Mouse (Mus musculus) adipocyte (in vitro differentiated cells): ENCODE measurements at regions not wholly inside any gene's neighbourhood (a gene's known extent, or its start where the extent isn't known, plus 50 kb on each side); places are given as distances from the start of the nearest gene placed in this dataset.

Source experiments
- DNase-seq: peaks from one replicate; pipeline ENCODE4 v3.0.0-alpha.2; 2016; ENCODE audit warnings: low spot score

DNA sequence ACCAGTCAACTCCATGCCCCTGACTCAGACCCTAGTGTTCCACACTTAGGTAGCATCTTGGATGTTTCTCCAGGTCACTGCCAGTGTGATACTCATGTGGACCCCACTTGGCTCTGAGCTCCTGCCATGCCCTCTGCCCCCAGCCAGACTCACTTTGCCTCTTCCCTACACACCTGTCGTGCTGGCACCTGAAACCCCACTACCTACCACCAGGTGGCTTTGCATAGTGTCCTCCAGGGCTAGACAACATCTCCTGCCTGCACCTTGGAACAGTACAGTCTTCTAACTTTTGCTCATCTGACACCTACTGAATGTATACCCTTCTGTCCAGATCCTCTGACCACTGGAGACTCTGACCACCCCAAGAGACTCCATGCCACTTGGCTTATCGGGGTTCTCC, 80.6 kb downstream of the Fam53a start:
- no peak for DNase-seq

DNA sequence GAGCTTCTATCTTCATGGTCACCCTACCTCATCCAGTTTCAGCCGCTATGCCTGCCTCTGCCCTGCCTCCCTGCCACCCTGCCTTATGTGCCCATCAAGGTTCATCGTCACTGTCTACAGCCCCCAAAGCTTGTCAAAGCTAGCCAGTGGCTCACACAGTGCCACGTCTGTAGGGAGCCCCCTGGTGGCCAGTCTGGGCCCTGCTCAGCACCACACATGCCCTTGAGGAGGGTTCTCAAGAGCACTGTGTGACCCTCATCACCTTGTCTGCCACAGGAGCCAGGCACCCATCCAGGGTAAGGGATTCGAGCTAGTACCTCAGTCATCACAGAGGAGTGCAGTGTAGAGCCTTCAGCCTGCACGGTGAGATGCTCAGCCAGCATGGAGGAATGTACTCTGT, 86.1 kb downstream of the Fam53a start:
- DNase-seq = peak; percentile 33

DNA sequence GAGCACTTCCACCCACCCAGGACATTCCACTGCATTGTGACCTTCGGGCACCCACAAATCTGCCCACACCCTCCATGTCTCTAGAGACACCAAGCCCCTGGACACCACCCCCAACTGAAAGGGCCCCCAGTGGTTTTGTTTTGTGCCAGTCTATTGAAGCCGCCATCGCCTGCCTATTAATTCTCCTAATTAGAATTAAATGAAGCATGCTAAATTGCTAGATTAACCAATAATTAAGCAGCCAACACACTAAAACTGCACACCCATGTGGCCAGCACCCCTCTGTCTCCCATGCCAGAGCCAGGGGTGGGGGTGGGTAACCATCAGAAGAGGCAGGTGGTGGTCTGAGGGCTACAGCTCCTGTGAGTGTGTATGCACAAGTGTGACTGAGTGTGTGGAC, 86.8 kb downstream of the Fam53a start:
- DNase-seq = no peak

DNA sequence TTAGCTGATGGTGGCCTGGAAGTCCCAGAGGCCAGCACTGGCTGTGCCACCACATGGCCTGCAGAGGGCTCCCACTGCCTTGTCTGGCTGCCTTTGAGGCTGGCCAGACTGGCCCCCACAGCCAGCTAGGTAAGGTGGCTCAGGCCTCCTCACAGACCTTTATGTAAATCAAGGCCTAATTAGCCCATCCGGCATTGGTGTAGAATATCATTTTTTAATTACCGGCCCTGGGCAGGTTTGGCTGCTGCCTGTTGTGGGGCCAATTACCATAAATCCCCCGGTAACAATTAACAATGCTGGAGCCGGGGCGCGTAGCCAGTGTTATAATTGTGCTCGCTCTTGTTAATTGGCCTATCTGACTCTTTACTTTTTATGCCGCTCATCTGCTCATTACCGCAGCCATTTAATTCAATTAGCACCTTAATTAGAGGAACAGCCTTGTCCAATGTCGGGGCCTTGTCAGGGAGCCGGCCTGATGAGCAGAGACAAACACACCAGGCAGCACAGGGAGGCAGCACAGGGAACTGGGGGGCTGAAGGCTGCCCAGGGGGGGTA, 87.4 kb downstream of the Fam53a start:
- no peak for DNase-seq

DNA sequence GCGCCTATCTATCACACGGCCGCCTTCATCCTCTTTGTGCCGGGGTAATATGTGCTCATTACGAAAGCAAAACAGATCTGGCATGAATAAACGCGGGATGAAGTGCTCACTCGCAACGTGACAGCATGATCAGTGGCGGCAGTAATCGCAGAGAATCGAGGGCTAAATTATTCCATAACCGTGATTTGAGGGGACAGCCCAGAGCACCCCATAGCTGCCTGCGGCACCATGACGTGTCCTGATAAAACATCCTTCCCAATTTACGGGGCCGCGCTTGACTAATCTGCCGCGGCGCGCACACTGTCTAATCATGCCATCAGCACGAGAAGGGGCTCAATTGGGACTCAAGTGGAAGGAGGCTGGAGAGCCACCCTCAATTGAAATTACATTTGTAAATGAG, 89.2 kb downstream of the Fam53a start:
- DNase-seq = no peak

DNA sequence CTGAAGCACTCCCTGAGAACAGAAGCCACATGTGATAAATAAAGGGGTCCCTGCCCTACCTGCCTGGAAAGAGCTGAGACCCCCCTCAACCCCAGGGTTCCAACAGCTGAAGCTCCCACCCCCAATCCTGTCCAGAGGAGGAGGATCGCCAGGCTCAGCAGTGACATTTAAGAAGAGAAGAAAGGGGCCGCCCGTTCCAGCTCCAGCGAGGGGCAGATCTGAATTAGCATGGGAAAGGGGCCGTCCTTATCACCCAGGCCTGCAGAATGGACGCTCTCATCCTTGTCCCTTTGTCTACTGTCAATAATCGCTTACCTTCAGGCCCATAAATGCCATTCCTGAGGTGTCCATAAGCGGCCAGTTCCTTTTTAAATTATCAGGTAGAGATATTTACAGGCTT, 92.0 kb downstream of the Fam53a start:
- no peak for DNase-seq

DNA sequence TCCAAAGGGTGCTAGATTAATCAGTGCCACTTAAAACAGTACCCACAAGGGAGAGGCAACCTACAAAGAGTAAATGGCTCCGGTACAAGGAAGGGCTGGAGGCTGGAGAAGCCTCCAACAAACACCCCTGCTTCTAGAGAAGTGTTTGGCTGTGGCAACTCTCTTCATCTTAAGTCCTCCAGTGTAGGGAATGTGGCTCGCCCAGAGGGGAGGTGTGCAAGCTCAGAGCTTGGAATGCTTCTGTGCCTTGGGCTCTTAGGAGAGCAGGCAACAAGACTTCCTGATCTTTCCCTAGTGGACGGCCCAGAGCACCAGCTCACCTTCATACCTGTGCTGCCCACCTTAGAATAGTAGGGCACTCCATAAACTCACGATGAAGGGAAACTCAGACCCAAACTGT, 92.4 kb downstream of the Fam53a start:
- DNase-seq = no peak

DNA sequence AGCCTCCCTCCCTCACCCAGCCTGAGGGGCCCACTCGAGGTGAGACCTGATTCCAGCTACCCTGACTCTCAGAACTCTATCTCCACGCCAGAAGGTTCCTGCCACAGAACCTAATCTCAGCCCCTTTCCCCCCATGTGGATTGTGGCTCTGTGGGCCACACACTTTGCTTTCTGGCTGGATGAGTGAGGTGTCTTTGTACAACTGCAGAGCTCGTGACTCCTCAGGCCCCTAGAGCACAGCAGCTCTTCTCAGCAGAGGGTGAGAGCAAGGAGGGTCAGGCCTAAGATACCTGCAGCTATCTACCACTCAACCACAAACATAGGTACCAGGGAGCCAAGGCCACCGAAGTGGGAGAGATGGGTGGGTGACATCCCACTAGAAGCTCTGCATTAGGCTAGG, 93.2 kb downstream of the Fam53a start:
- no peak for DNase-seq

DNA sequence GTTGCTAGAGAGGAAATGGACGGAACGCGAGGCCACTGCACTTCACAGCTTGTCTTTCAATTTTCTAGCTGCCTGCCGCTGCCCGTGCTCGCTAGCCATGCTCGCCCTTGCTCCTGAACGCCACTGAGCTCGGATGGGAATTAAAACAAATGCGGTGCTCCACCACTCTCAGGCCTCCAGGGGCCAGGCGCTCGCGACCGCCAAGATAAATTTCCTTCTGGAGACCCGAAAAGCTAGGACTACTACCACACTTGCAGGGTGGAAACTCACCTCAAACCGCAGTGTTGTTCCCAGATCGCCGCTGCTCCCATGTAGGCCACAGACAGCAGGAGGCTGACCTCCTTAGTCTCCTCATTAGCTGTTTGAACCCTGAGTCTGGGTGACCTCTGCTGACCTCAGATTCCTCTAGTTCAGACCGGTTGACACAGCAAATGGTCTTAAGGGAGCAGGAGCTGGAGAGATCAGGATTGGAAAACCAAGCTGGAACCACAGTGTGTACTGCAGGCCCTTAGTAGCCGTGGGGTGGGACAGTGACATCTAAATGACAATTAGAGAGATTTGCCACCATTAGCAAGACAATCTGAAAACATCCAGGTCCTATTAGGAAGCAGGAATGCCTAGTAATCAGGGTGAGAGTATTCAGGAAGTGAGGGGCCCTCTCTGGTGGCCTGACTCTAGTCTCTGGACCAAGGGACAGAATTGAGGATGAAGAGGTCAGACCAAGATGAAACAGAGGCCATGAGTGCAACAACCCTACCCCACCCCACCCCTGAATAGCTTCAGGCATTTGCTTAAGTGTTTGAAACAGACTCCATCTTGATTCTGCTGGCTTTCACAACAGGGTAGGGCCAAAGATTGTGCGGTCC, 94.1 kb downstream of the Fam53a start:
- DNase-seq = no peak

DNA sequence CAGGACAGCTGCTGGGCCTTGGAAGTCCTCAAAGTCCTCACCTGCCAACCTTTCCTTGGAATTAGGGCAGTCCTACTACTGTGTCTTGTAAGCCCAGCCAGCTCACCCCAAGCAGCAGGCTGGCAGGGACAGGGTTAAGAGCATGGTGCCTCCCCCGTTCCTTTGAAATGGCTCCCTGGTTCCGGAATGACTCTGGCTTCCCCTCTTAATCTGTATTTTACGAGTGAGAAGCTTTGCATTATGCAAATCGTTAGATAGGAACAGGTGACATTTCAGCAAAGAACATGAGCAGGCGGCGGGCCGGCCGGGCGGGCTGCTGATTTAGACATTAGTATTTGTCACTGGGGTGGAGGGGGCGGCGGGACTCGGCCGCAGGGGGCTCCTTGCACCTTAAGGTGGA, 95.1 kb downstream of the Fam53a start:
- DNase-seq = no peak

DNA sequence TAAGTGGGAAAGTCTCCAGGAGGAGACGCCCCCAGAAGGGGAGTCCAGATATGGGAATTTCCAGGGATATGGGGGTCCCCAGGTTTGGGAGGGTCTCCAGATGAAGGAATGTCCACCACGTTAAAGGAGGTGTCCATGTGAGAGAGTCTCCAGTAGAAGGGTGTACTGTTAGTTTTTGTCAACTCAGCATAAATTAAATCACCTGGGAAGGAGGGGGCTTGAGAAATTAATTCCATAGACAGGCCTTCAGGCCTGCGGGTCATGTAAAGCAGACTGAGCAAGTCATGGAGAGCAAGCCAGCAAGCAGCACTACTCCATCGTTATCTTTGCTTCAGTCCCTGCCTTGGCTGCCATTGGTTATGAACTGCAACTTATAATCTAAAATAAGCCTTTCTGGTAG, 96.2 kb downstream of the Fam53a start:
- no peak for DNase-seq

DNA sequence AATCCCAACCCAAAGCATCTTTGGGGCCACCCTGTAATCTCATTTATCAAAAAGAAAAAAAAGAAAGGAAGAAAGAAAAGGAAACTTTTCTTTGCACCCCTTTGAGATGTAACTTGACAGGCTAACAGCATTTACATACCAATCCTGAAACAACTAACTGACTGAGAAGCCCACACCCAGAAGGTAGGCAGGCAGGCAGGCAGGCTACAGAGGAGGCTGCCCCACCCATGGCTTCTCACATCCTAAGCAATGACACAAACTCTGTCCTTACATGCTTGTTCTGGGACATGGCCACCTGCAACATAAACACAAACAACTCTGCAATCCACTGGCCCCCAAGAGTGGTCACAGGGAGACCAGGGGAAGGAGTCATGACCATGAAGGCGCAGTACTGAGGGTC, 97.5 kb upstream of the Nkx1-1 start:
- DNase-seq = no peak

DNA sequence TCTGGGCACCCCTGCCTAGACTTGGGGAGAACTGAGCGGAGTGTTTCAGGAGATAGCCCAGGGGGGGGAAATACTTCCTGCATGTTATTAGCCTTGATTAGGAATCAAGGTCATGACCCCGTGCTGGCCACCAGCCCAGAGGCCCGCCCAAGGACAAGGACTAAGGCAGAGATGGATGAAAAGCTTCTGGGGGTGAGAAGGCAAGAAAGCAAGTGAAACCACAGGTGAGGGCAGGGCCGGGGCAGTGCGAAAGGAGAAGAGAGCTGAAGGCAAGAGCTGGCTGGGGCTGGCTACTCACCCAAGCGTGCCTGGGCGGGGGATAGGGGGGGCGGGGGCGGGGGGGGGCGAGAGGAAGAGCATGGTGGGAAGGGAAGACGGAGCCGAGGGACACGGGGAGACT, 96.0 kb upstream of the Nkx1-1 start:
- no peak for DNase-seq

DNA sequence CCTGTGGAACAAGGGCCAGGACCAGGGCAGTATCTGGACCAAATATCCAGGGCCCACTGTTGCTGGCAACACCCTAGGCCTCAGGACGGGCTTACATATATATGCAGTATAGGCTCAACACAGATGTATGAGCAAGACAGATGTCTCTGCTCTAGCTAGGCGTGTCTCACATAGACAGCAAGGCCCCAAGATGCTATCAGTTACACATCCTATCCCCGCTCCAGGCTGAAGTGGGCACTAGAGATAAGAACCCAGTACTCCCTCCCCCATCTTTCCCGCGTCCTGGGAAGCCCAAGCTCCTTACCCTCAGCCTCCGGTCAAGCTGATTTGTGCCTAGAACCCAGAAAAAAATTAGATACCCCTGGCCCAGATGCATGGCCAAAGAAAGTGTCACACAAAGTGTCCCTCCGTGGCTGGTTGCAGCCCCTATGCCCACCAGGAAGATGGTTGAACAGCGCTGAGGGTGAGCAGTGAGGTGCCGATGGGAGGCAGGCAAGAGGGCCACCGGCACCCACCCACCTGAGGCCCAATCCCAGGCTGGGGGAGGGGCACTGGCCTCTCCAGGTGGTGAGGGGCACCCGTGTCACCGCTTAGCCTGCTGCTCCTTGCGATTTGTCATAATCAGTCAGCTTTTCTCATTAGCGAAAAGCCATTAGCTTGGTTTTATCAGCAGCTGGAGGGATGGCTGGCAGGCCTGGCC, 95.3 kb upstream of the Nkx1-1 start:
- DNase-seq = no peak

DNA sequence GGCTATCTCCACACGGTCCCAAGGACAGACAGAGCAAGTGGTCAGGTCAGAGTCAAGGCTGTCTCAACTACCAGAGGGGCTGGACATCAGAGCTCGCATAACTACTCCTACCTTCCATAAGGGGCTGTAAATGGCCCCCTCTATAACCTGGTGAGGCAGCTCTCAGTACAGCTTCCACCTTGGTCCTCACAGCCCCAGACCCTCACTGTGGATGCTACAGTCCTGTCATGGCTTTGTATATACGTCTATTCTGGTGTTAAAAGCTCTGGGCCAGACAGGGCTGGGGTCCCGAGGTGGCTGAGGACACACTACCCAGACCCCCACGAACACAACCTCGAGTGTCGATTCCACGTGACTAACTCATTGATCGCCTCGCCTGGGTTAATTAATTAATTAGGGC, 94.0 kb upstream of the Nkx1-1 start:
- no peak for DNase-seq

DNA sequence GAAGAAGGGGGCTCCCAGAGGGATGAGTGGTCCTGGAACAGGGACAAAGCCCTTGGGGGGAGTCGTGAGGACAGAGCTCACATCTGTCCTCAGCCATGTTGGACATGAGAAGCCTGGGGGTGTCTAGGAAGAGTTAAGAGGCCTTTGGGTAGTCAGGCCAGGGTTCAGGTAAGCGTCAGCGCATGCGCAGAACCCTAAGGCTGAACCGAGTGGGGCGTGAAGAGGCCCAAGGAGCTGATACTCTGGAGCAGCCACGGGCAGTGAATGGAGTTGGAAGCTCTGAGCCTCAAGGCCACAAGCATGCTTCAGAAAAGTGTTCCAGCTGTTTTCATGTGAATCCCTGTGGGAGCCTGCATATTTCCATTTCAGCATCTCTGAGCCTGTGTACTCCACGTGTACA, 93.5 kb upstream of the Nkx1-1 start:
- no peak for DNase-seq

DNA sequence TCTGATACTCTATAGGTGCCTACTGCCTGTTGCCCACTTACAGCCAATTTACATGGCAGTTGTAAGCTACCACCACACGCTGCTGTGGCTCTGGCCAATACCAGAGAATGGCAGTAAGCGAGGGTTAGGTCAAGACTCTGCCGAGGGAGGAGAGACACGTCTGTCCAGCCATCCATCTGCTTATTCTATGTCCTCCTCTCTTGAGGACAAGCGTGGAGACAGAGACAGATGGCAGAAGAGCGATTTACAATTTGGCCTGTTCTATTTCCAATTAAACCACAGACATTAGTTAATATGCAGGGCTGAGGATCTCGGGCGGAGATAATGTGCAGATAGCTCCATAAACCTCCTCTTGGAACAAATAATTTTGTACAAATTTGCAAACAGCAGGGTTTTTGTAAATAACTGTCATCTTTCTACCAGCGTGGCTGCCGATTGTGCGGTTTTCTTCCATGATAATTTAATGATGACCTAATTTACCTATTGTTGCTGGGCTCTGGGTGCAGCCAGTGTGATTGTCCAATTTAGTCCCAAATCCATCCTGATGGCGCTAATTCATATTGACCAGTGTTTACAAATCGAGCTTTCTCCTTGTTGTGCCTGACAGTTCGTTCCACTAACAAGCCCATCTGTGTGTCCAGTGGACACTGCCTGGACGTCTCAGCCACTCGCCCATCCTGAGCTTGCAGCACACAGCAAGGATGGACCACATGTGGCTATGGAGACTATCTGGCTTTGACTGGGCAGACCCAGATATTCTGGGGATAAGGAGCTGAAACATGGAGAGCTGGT, 88.4 kb upstream of the Nkx1-1 start:
- DNase-seq = no peak

DNA sequence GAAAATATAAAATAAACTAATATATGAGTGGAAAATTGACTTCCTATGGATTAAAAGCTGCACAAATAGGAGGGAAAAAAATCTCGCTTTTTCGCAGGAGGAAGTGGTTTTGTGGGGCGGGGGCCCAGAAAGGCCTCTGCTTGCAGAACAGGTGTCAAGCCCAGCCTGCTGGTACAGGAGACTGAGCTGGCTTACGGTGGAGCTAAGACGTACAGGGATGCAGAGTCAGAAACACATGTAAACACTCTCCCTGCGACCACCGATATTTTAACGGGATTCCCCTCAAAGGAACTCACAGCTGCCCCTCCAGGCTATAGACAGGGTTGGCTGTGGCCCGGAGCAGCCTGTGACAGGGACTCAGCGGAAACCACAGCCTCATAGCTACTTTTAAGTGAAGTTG, 87.1 kb upstream of the Nkx1-1 start:
- no peak for DNase-seq

DNA sequence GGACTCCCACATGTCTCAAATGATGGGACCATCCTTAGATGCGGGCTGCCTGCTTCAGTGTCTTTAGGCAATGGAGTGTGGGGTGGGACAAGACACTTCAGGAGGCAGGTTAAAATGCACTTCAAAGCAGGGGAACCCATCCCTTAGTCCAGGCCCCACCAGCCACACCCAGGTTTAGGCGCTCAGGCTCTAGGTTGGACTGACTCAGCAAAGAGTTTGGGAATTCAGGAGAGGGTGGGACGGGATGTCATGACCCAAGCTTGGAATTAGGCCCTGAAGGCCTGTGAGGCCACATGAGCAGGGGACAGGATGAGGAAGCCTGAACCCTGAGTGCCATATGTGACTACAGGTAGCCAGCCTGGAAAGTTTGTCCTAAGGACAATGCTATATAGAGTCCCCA, 85.6 kb upstream of the Nkx1-1 start:
- no peak for DNase-seq

DNA sequence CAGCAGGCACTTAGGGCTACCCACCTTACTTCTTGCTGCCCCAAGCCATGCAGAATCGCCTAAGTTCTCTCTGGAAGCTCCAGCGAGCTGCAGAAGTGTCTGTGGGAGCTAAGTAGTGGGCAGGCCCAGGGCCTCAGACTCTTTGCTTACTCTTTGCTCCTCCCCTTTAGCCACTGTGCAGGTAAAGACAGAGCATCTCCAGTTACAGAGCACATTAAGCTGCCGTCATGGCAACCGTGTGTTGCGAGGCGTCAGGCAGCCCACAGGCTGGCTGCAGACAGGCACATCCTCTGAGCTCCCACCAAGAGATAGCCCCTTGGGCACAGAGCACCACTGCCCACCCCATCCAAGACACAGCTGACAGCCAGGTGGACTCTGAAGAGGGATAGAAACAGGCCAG, 85.1 kb upstream of the Nkx1-1 start:
- DNase-seq = no peak

DNA sequence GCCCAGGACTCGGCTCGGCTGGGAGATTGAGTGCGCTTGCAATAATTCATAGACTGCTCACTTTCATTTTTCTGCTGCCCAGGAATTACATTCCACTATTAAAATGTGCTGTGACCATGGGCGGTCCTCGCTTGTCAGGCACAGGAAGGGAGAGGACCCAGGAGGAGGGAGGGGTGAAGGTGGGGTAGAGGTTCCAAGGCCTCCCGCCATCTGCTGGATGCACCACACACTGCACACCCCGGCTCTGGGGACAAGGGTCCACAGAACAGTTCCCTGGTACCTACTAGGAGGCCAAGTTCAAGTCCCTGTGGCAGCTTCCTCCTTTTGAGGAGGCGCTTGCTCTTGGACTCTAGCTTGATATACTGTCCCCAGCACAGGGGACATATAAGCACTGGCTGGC, 83.8 kb upstream of the Nkx1-1 start:
- no peak for DNase-seq

DNA sequence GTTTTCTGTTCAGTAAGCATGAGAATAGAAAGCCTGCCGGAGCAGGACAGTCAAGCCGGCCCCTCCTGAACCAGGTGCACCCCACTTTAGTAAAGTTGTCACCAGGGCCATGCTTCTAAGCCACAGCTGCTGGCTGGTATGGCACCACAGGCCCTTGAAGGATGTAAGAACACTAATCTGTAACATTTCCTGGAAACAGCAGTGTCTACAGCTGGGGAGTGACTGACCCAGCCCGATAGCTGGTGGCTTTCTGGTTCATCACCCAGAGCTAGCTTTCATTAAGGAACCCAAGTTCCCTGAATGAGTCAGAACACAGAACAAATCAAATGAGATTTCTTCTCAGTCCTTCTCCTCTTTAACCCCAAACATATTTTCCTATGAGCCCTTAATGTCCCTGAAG, 82.4 kb upstream of the Nkx1-1 start:
- no peak for DNase-seq
